Mouse (Mus musculus) neural tube, embryonic 14.5 days (tissue): Measurements from ENCODE around the gene Fn1. TPM values are rescaled to one million over a fixed set of nuclear protein-coding genes. Genes with fewer than 3 reads are reported as not detected.
A peak's percentile ranks its signal among the peaks of the same experiment; 100 is the strongest.

Experiments
- ATAC-seq: fragments of 200-750 bp; cut with Nextera tagmentation; 2 replicates; pipeline ENCODE4 v1.8.0; 2017; ENCODE audit warnings: low read depth, mild to moderate bottlenecking, moderate TSS enrichment, moderate library complexity
- H3K27ac ChIP-seq: fragments of 300-500 bp; sonication (generic); 2 replicates; pipeline ENCODE4 v1.5.1; 2014; ENCODE audit warnings: low read depth, mild to moderate bottlenecking, control low read depth, low read length, moderate library complexity, mixed read lengths
- H3K27me3 ChIP-seq: fragments of 300-500 bp; sonication (generic); 2 replicates; pipeline ENCODE4 v1.6.1; 2014; ENCODE audit warnings: low read length; ENCODE audit not compliant: control insufficient read depth, insufficient read depth
- H3K36me3 ChIP-seq: fragments of 300-500 bp; sonication (generic); 2 replicates; pipeline ENCODE4 v1.6.1; 2014; ENCODE audit warnings: low read length, mixed read lengths; ENCODE audit not compliant: control insufficient read depth, insufficient read depth
- H3K4me1 ChIP-seq: fragments of 300-500 bp; sonication (generic); 2 replicates; pipeline ENCODE4 v1.6.1; 2014; ENCODE audit warnings: low read length; ENCODE audit not compliant: control insufficient read depth, insufficient read depth
- H3K4me2 ChIP-seq: fragments of 300-500 bp; sonication (generic); 2 replicates; pipeline ENCODE4 v1.6.1; 2014; ENCODE audit warnings: mild to moderate bottlenecking, low read depth, low read length, control low read depth
- H3K4me3 ChIP-seq: fragments of 300-500 bp; sonication (generic); 2 replicates; pipeline ENCODE4 v1.5.1; 2014; ENCODE audit warnings: low read depth, low read length, control low read depth, mixed read lengths
- H3K9ac ChIP-seq: fragments of 300-500 bp; sonication (generic); replicated peaks from 2 replicates; pipeline ENCODE4 v1.6.1; 2014; ENCODE audit warnings: low read depth, mild to moderate bottlenecking, control low read depth, low read length, mixed read lengths
- H3K9me3 ChIP-seq: fragments of 300-500 bp; sonication (generic); 2 replicates; pipeline ENCODE4 v1.6.1; 2016; ENCODE audit warnings: low read length; ENCODE audit not compliant: control insufficient read depth
- WGBS: fragments of 180-500 bp; shearing (Covaris S2); extraction: QIAGEN DNeasy Blood & Tissue Kit; methylation state at CpG from one replicate; pipeline ENCODE4 v1.1.7; 2014; 5-methylcytosine and 5-hydroxymethylcytosine counted together
- polyA plus RNA-seq: library from polyadenylated mRNA; unstranded; fragments of >200 nt; fragmentation: Nextera tagmentation; extraction: Ambion mirVana; gene quantifications from 2 replicates; pipeline ENCODE4 v1.2.1, GENCODE M21; 2014

Gene Fn1
- polyA plus RNA-seq, 1 experiment from 2014 or later, result 18.5 TPM

DNA sequence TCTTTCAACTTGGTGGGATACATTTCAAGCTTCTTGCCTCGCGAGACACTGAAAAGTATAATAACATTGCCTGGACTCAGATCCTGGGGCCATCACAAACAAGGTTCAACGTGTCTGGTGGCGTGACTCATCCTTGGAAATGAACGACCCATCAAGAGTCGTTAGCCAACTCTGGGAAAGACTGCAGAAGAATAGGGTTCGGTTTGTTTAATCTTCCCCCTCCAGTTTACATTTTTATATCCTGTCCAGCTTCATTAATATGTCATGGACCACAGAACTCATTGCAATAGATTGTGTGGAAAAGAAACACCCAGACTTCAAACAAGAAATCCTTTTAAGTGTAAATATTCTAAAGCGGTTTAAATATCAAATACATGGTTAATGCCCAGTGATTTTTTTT lies 22.8 kb downstream of the Fn1 start:
- Histone ChIP-seq H3K4me1 (no peaks in the 10 kb centered on the region), H3K4me3 (no peak overlapping the region), H3K9ac (no peak overlapping the region), H3K27ac (no peak overlapping the region), H3K9me3 (no peaks in the 10 kb centered on the region), H3K4me2 (no peak overlapping the region), H3K36me3 (no peaks in the 10 kb centered on the region), H3K27me3 (no peaks in the 10 kb centered on the region)
- no peak for ATAC-seq
- WGBS, result 91% methylated on average over 8 of the region's 8 CpGs

DNA sequence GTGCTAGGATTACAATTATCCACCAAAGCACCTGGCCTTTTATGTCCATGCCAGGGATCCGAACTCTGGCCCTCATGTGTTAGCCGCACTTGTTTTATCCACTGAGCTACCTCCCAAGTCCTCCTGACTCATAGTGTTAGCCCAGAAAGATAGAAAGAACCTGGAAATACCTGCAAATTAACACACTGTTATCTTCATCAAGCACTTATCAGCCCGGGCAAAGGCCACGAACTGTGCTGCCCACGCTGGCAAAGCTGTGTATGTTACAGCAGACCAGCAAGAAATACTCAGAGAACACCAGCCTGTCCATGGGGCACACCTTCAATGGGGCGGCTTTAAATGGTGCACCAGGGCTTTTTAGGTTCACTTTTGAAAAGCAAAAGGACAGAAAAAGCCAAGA lies 29.4 kb downstream of the Fn1 start:
- H3K36me3 ChIP-seq, result no peaks in the 10 kb centered on the region
- H3K9ac ChIP-seq, result no peak overlapping the region
- no peak for ATAC-seq
- no peak overlapping the region for H3K4me2 ChIP-seq
- no peaks in the 10 kb centered on the region for H3K27me3 ChIP-seq
- H3K4me3 ChIP-seq, result no peak overlapping the region
- no peak overlapping the region for H3K27ac ChIP-seq
- 96% methylated on average over 6 of the region's 6 CpGs for WGBS
- no peaks in the 10 kb centered on the region for H3K9me3 ChIP-seq
- no peaks in the 10 kb centered on the region for H3K4me1 ChIP-seq

DNA sequence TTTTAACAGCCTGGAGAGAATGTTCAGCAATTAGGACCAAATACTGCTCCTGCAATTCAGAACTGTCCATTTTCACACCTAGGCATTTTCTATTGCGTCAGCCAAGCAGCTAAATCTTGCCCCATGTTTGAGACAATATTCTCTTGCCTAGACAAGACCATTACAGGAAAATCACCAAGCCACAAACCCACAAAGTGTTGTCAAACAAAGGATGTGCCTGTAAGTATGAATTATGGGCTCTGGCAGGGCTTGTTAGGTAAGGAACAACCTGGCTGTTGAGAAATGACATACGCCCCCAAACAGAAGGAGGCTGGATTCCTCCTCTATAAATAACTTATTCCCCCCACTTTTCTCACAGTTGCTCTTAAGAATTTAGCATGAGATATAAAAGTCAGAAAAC lies 31.5 kb downstream of the Fn1 start:
- Histone ChIP-seq H3K4me2 (no peak overlapping the region), H3K9me3 (no peaks in the 10 kb centered on the region), H3K27ac (no peak overlapping the region), H3K36me3 (no peaks in the 10 kb centered on the region), H3K4me3 (no peak overlapping the region), H3K9ac (no peak overlapping the region), H3K27me3 (no peaks in the 10 kb centered on the region), H3K4me1 (no peaks in the 10 kb centered on the region)
- no peak for ATAC-seq
- WGBS, result 94% methylated on average over 2 of the region's 2 CpGs

DNA sequence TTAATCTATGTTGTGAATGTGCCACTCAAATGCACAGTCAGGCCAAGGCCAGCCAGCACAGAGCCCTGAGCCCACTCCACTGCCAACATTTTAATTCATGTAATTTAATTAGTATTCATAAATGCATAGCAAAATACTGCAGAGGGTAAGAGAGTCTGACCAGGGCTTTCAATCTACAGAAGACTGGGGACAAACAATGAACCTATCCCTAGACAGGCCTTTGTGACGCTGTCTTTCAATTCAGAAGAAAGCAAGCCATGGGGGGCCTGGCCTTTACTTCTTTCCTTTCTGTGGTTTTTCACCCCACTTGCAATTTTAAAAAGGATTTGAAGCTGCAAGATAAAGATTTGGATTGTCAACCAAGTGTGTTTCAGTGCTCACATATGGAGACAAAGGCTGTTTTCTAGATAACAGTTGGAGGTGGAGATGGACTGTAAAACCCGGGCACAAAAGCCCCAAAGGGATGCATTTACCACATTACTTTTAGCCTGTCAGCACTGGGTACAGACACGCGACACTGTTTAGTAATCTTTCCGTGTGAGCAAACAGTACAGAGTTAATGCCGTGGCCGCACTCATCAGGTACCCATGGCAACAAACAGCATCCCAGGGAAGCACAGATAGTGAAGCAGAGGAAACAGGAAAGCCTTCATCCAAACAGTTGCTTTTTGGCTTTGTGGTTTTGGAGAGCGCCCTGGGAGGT lies 38.3 kb downstream of the Fn1 start:
- Histone ChIP-seq H3K4me1 (peaks cover 9% of the 10 kb centered on the region; the same call in 1 of the 2 replicates), H3K27me3 (no peaks in the 10 kb centered on the region), H3K4me3 (no peak overlapping the region), H3K4me2 (no peak overlapping the region), H3K9ac (no peak overlapping the region), H3K9me3 (no peaks in the 10 kb centered on the region), H3K27ac (0 out of 2 replicates have a peak overlapping the region, but pooled peaks have one; percentile 7), H3K36me3 (no peaks in the 10 kb centered on the region)
- 29% methylated on average over 8 of the region's 8 CpGs for WGBS
- ATAC-seq, result peak; percentile 93

DNA sequence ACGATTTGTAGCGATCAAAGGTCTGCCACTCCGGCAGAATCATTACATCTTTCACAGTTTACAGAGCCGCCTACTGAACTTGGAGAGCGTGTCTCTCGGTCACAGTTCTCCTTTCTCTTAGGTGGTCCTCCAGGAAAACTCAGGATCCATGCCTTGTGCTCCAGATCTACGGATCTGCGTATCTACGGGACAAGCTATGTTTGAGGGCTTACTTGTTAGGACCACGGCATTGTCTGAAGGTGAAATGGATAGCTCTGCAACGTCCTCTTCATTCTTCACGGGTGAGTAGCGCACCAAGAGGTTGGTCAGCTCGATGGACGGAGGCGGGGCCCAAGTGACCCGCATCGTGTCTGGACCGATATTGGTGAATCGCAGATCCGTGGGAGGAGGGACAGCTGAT lies 40.7 kb downstream of the Fn1 start:
- Histone ChIP-seq H3K27me3 (no peaks in the 10 kb centered on the region), H3K27ac (no peak overlapping the region), H3K9me3 (no peaks in the 10 kb centered on the region), H3K4me2 (no peak overlapping the region), H3K4me1 (peaks cover 9% of the 10 kb centered on the region; the same call in 1 of the 2 replicates), H3K9ac (no peak overlapping the region), H3K4me3 (no peak overlapping the region), H3K36me3 (no peaks in the 10 kb centered on the region)
- WGBS, result 95% methylated on average over 21 of the region's 21 CpGs
- ATAC-seq, result no peak

DNA sequence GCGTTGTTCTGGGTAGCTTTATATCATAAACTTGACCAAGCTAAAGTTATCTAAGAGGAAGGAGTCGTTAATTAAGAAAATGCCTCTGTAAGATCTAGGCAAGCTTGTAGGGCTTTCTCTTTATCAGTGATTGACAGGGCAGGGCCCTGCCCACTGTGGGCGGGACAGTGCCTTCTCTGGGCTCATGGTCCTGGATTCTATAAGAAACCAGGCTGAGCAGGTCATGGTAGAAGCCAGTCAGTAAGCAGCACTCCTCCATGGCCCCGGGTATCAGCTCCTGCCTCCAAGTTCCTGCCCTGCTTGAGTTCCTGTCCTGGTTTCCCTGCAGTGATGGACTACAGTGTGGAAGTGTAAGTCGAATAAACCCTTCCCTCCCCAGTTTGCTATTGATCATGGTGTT lies 43.1 kb downstream of the Fn1 start:
- WGBS, result 92% methylated on average over 5 of the region's 5 CpGs
- ATAC-seq, result no peak
- no peaks in the 10 kb centered on the region for H3K9me3 ChIP-seq
- no peaks in the 10 kb centered on the region for H3K36me3 ChIP-seq
- H3K4me2 ChIP-seq, result no peak overlapping the region
- no peaks in the 10 kb centered on the region for H3K27me3 ChIP-seq
- H3K27ac ChIP-seq, result no peak overlapping the region
- peaks cover 4% of the 10 kb centered on the region; the same call in 1 of the 2 replicates for H3K4me1 ChIP-seq
- H3K4me3 ChIP-seq, result no peak overlapping the region
- no peak overlapping the region for H3K9ac ChIP-seq

DNA sequence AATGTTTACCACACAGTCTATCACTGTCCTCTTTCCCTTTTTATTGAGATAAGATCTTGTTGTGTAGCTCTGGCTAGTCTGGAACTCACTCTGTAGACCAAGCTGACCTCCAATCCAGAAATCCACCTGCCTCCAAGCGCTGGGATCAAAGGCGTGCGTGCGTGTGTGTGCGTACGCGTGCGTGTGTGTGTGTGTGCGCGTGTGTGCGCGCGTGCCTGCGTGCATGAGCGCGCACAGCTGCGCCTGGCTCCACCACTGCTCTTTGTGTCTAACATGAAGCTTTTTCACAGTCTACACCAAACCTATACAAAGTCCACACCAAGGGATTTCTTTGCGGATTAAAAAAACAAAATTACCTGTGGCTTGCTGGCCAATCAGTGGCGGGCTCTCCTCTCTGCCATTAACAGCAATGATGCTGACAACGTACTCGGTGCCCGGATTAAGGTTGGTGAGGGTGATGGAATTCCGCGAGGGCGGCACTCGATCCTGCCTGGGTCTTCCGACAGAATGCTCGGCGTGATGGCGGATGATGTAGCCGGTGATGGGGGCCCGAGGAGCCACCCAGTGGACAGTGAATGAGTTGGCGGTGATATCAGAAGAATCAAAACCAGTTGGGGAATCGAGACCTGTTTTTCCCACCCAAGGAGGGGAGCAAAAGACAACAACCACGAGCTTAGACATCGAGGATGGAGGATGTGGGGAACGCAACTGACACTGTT lies 43.8 kb downstream of the Fn1 start:
- Histone ChIP-seq H3K27me3 (no peaks in the 10 kb centered on the region), H3K9ac (no peak overlapping the region), H3K36me3 (no peaks in the 10 kb centered on the region), H3K9me3 (no peaks in the 10 kb centered on the region), H3K4me3 (no peak overlapping the region), H3K4me1 (no peaks in the 10 kb centered on the region), H3K27ac (no peak overlapping the region), H3K4me2 (no peak overlapping the region)
- 96% methylated on average over 37 of the region's 37 CpGs for whole genome bisulfite sequencing
- ATAC-seq, result no peak

DNA sequence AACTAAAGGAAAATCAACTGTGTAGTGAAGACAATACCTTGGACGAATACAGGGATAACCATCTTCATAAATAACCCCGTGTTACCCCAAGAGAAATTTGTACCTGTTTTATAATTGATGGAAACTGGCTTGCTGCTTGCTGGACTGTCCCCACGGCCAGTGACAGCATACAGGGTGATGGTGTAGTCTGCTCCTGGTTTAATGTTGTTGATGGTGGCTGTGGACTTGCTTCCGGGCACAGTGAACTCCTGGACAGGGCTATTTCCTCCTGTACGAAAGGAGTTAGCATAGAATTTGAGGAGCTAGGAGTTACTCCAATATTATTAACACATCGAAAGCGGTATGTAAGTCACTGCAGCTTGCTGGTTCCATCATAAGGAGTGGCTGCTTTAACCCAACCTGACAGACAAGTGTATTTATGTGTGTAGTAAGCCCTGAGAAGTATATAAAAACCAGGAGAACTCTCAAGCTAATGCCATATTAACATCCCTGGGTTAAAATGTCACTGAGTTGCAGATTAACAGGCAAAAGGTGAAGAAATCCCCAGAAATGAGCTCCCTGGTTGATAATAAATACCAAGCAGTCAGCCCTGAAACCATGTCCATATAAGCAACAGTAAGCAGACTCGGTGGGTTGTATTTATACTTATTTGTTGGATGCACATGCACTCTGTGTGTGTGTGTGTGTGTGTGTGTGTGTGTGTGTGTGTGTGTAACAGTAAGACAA lies 46.2 kb downstream of the Fn1 start:
- no peaks in the 10 kb centered on the region for H3K27me3 ChIP-seq
- H3K4me2 ChIP-seq, result no peak overlapping the region
- 92% methylated on average over 8 of the region's 8 CpGs for WGBS
- no peak for ATAC-seq
- no peaks in the 10 kb centered on the region for H3K36me3 ChIP-seq
- no peak overlapping the region for H3K4me3 ChIP-seq
- H3K9me3 ChIP-seq, result no peaks in the 10 kb centered on the region
- no peaks in the 10 kb centered on the region for H3K4me1 ChIP-seq
- H3K9ac ChIP-seq, result no peak overlapping the region
- H3K27ac ChIP-seq, result no peak overlapping the region

DNA sequence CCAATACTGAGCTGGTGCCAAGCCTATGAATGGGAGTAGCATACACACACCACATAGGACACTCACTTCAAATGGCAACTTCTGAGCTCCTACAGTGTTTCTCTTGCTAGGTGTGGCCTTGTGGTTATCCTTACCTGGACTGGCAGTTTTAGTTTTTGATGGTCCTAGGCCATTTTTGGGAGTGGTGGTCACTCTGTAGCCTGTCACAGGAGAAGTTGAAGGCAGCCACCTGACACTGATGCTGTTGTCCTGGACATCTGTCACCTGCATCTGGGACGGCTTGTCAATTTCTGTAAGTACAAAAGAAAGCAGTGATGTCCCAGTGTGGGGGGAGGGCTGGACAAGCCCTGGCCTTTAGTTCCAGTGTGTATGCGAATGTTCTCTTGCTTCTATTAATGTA lies 47.2 kb downstream of the Fn1 start:
- no peaks in the 10 kb centered on the region for H3K36me3 ChIP-seq
- no peak for ATAC-seq
- no peaks in the 10 kb centered on the region for H3K4me1 ChIP-seq
- H3K9me3 ChIP-seq, result no peaks in the 10 kb centered on the region
- no peak overlapping the region for H3K27ac ChIP-seq
- no peak overlapping the region for H3K4me3 ChIP-seq
- no peak overlapping the region for H3K4me2 ChIP-seq
- H3K9ac ChIP-seq, result no peak overlapping the region
- 88% methylated on average over 2 of the region's 2 CpGs for WGBS
- H3K27me3 ChIP-seq, result no peaks in the 10 kb centered on the region
